Mouse (Mus musculus) inflammation-experienced regulatory T-cells, adult 16 weeks (primary cell): ENCODE data around the gene C1qb. TPM values are rescaled to one million over a fixed set of nuclear protein-coding genes. Genes with fewer than 3 reads are reported as not detected.

ENCODE experiments used
- polyA plus RNA-seq: library from polyadenylated mRNA; unstranded; fragments of 100-300 nt; shearing (Covaris generic); gene quantifications from one replicate; pipeline ENCODE4 v1.2.1, GENCODE M21; 2017

Gene C1qb
- polyA plus RNA-seq: 24.6 TPM

GRCm38 (mm10) chr4:136886101-136886500 lies at the start of gene C1qb:
Gene C1qb, minus strand, starts transcription at chr4:136886187.

DNA sequence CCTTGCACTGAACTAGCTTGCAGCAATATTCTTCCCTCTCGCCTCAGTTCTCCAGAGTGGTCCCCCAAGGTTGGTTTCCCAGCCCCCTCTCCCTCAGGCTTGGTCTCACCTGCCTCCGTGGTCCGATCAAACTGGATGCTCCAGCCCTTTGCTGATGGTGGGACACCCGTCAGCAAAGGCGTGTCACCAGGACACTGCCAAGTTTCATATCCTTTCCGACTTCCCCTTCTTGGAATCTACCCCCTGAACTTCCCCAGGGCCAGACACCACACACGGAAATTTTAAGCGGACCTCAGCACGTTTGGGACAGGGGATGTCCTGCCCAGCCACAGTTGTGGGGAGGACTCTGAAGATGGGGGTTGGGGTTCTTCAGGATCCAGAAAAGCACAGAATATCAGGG lies 12.7 kb upstream of the C1qb start, which contains the start of gene C1qa:
Gene C1qa (minus strand): TSS at position 167 of the 400 bp plus-strand sequence.

GRCm38 (mm10) chr4:136892811-136893210 lies 6.8 kb upstream of the C1qb start, which contains the start of gene C1qc:
Gene C1qc, minus strand, starts transcription at chr4:136893065.

GRCm38 (mm10) chr4:136835621-136836386 lies 50.2 kb downstream of the C1qb start, which contains the start of gene Ephb2:
Gene Ephb2, minus strand, starts transcription at chr4:136835988.

Other genes with a start within 250 kb of the C1qb start
- gene Ephb2, start 50.2 kb downstream of the C1qb start, polyA plus RNA-seq: not detected
- gene C1qc, start 6.9 kb upstream of the C1qb start, polyA plus RNA-seq: 23.6 TPM
- gene C1qa, start 12.6 kb upstream of the C1qb start, polyA plus RNA-seq: 17.1 TPM
- not detected for gene Epha8, start 70.6 kb upstream of the C1qb start, polyA plus RNA-seq
- gene Zbtb40, start 162.6 kb upstream of the C1qb start, polyA plus RNA-seq: 12.2 TPM